Mouse (Mus musculus) heart, embryonic 11.5 days (tissue): ENCODE data around the gene Cotl1. TPM values are rescaled to one million over a fixed set of nuclear protein-coding genes. Genes with fewer than 3 reads are reported as not detected.

ENCODE experiments used
- ATAC-seq: fragments of 200-750 bp; cut with Nextera tagmentation; replicated peaks from 2 replicates; pipeline ENCODE4 v1.8.0; 2017; ENCODE audit warnings: moderate library complexity; ENCODE audit not compliant: insufficient number of reproducible peaks, low FRiP score, low TSS enrichment
- H3K27ac ChIP-seq: fragments of 300-500 bp; sonication (generic); 2 replicates; pipeline ENCODE4 v1.5.1; 2014; ENCODE audit warnings: mild to moderate bottlenecking, low read depth, low read length
- H3K27me3 ChIP-seq: fragments of 300-500 bp; sonication (generic); 2 replicates; pipeline ENCODE4 v1.6.1; 2014; ENCODE audit warnings: mild to moderate bottlenecking, low read length, mixed read lengths; ENCODE audit not compliant: control insufficient read depth, insufficient read depth
- H3K36me3 ChIP-seq: fragments of 300-500 bp; sonication (generic); 2 replicates; pipeline ENCODE4 v1.6.1; 2014; ENCODE audit warnings: mild to moderate bottlenecking, low read length, moderate library complexity, mixed read lengths; ENCODE audit not compliant: control insufficient read depth, insufficient read depth
- H3K4me1 ChIP-seq: fragments of 300-500 bp; sonication (generic); 2 replicates; pipeline ENCODE4 v1.6.1; 2014; ENCODE audit warnings: low read length; ENCODE audit not compliant: control insufficient read depth, insufficient read depth
- H3K4me2 ChIP-seq: fragments of 300-500 bp; sonication (generic); 2 replicates; pipeline ENCODE4 v1.6.1; 2014; ENCODE audit warnings: mild to moderate bottlenecking, moderate library complexity
- H3K4me3 ChIP-seq: fragments of 300-500 bp; sonication (generic); 2 replicates; pipeline ENCODE4 v1.5.1; 2014; ENCODE audit warnings: low read depth, low read length
- H3K9ac ChIP-seq: fragments of 300-500 bp; sonication (generic); 2 replicates; pipeline ENCODE4 v1.6.1; 2014; ENCODE audit warnings: mild to moderate bottlenecking, low read depth, low read length, moderate library complexity
- H3K9me3 ChIP-seq: fragments of 300-500 bp; sonication (generic); replicated peaks from 2 replicates; pipeline ENCODE4 v1.6.1; 2016; ENCODE audit warnings: low read length; ENCODE audit not compliant: control insufficient read depth
- WGBS: fragments of 180-500 bp; shearing (Covaris S2); extraction: QIAGEN DNeasy Blood & Tissue Kit; methylation state at CpG from one replicate; pipeline ENCODE4 v1.1.7; 2014; ENCODE audit not compliant: insufficient replicate concordance; 5-methylcytosine and 5-hydroxymethylcytosine counted together
- polyA plus RNA-seq: library from polyadenylated mRNA; unstranded; fragments of >200 nt; fragmentation: Nextera tagmentation; extraction: Ambion mirVana; gene quantifications from 2 replicates; pipeline ENCODE4 v1.2.1, GENCODE M21; 2014

The Cotl1 gene
- polyA plus RNA-seq, 1 experiment from 2014 or later: 110 TPM

- WGBS: 77% methylated on average over 3 of the region's 3 CpGs
- ATAC-seq: no peak
These were observed 44.7 kb downstream of the Cotl1 start for GRCm38 (mm10) chr8:119795651-119796050.

DNA sequence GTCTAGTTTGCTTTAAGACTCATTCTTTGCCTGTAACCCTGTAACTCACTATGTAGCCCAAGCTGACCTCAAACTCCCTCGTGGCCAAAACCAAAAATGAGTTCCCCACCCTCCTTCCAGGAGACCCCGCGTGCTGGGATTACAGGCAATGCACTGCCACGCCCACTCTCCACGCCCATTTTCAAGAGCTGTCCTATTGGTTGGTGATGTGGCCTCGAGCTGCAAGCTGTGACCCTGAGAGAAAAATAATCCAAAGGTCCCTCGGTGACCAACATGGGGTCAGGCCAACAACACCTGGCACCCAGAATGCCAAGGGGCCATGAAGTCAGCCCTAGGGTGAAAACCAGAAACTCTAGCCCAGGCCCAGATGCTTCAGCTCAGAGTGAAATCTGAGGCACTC, 45.7 kb downstream of the Cotl1 start:
- Histone ChIP-seq H3K4me1 (peaks cover 21% of the 10 kb centered on the region), H3K27me3 (no peaks in the 10 kb centered on the region), H3K9ac (no peak overlapping the region), H3K27ac (no peak overlapping the region), H3K9me3 (no peaks in the 10 kb centered on the region), H3K4me3 (no peak overlapping the region), H3K4me2 (no peak overlapping the region), H3K36me3 (no peaks in the 10 kb centered on the region)
- 43% methylated on average over 7 of the region's 7 CpGs for WGBS
- ATAC-seq: no peak

More at GRCm38 (mm10) chr8:119795651-119796050, 44.7 kb downstream of the Cotl1 start:
- Histone ChIP-seq H3K27ac (no peak overlapping the region), H3K4me3 (no peak overlapping the region), H3K27me3 (no peaks in the 10 kb centered on the region), H3K36me3 (no peaks in the 10 kb centered on the region), H3K4me1 (peaks cover 21% of the 10 kb centered on the region), H3K4me2 (no peak overlapping the region), H3K9me3 (no peaks in the 10 kb centered on the region), H3K9ac (no peak overlapping the region)

DNA sequence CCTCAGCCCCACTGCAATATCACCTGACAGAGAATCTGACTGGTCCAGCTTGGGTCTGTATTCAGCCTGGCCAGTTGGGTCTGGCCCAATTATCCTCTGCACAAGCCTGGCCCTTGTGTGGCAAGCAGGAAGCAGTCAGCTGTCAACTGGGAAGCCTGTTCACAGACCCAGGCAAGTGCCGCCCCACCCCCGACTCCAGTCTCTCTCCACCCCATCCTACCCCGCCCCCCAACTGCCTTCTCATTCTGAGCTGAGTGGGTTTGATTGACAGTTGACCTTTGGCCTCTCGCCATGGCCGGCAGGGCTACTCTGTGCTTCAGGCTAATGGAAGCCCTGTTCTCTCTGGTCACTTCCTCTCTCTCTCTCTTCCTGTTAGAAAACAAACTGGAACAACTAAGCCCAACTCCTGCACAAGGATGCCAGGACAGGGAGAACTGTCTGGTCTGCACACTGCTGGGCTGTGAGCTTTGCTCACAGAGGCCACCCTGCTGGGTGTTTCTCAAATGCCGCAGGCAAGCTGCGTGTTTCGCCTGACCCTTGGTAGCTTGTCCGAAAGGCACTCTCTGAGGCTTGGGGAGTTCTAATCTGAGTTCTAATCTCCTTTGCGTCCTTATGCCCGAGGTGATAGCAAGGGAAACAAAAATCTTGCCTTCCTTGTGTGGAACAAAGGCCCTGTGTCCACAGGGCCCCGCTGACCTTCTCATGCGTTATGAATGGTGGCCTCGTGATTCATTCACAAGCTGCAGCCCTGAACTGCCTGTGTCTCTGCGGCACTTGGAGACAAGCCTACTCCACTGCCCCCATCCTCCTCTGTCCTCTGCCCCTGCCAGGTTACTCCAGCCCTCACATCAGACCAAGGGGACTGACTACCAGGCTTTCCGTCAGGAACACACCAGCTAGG, 48.3 kb downstream of the Cotl1 start:
- H3K4me1 ChIP-seq: peaks cover 10% of the 10 kb centered on the region
- H3K27me3 ChIP-seq: no peaks in the 10 kb centered on the region
- no peak; the same call in 1 of the 2 replicates for ATAC-seq
- H3K27ac ChIP-seq: peak overlapping the region; percentile 31; the same call in 1 of the 2 replicates
- H3K9me3 ChIP-seq: no peaks in the 10 kb centered on the region
- no peak overlapping the region for H3K9ac ChIP-seq
- H3K4me3 ChIP-seq: no peak overlapping the region
- no peak overlapping the region for H3K4me2 ChIP-seq
- 32% methylated on average over 16 of the region's 16 CpGs for WGBS
- no peaks in the 10 kb centered on the region for H3K36me3 ChIP-seq

GRCm38 (mm10) chr8:119789581-119789980, 50.8 kb downstream of the Cotl1 start:
- no peak for ATAC-seq
- H3K9me3 ChIP-seq: no peaks in the 10 kb centered on the region
- no peaks in the 10 kb centered on the region for H3K36me3 ChIP-seq
- H3K9ac ChIP-seq: no peak overlapping the region
- H3K4me1 ChIP-seq: peaks cover 10% of the 10 kb centered on the region
- no peak overlapping the region for H3K27ac ChIP-seq
- no peak overlapping the region for H3K4me2 ChIP-seq
- no peak overlapping the region for H3K4me3 ChIP-seq
- peaks cover 7% of the 10 kb centered on the region; the same call in 1 of the 2 replicates for H3K27me3 ChIP-seq
- 79% methylated on average over 7 of the region's 7 CpGs for WGBS

DNA sequence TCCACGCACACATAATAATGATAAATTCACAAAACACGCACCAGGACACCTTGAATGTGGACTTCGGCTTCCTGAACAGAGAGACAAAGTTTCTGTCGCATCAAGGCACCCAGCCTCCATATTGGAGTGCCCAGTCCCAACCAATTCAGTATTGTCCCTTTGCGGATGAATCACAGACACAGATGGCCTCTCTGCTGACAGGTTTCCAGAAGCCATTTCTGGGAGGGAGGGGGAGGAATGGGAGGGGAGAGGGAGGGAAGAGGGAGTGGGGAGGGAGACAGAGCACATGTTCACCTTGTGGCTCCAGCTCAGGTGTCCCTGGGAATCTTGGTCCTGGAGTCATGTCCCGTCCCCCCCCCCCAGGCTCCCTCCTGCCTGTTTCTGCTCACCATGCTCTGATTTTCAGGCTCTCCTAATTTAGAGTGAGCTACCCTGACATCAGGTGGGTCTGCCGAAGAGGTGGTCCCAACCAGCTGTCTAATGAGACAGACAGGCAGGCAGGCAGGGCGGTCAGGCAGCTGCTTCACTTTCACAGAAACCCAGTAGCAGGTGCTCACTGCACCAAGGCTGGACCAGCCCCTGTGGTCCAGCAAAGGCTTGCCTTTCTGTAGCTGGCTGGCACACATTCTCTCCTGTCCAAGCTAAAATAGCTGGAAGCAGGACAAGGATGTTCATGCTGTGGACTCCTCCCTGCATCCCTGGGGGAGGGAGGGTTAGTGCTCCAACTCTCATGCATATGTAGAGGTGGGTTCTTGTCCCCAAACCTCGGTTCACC, 51.5 kb downstream of the Cotl1 start:
- Histone ChIP-seq H3K27ac (no peak overlapping the region), H3K27me3 (peaks cover 7% of the 10 kb centered on the region; the same call in 1 of the 2 replicates), H3K4me1 (peaks cover 15% of the 10 kb centered on the region), H3K4me3 (no peak overlapping the region), H3K36me3 (no peaks in the 10 kb centered on the region), H3K4me2 (no peak overlapping the region), H3K9me3 (no peaks in the 10 kb centered on the region), H3K9ac (no peak overlapping the region)
- ATAC-seq: no peak
- WGBS: 65% methylated on average over 9 of the region's 9 CpGs

DNA sequence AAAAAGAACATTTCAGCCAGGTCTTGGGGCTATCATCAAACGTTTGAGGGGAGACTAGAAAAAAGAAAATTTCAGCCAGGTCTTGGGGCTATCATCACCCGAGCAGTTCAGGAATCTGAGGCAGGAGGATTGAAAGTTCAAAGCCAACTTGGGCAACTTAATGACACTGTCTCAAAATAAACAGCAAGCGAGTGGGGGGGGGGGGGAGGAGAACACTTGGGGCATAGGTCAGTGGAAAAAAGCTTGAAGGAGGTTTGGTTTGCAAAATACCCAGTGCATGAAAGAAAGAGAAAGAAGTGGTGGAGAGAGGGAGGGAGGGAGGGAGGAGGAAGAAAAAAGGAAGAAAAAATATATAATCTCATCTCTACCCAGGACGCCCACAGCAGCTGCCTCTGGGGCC, 53.0 kb downstream of the Cotl1 start:
- no peaks in the 10 kb centered on the region for H3K9me3 ChIP-seq
- no peak for ATAC-seq
- no peak overlapping the region for H3K4me2 ChIP-seq
- H3K4me1 ChIP-seq: peaks cover 15% of the 10 kb centered on the region
- H3K36me3 ChIP-seq: no peaks in the 10 kb centered on the region
- H3K27ac ChIP-seq: no peak overlapping the region
- WGBS: 33% methylated on average over 4 of the region's 4 CpGs
- no peak overlapping the region for H3K9ac ChIP-seq
- H3K4me3 ChIP-seq: no peak overlapping the region
- H3K27me3 ChIP-seq: peaks cover 7% of the 10 kb centered on the region; the same call in 1 of the 2 replicates

DNA sequence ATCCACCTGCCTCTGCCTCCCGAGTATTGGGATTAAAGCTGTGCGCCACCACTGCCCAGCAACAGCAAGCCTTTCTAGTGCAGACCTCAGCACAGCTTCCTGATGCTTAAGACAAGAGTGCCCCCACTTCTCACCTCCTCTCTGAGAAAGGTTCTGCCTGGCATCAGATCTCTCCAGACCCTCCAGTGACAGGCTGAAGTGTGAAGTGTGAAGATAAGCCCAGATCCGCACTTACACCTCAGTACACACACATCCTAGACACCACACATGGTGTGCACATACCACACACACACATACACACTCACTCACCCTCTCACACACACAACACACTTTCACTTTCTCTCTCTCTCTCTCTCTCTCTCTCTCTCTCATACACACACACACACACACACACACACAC, 53.5 kb downstream of the Cotl1 start:
- Histone ChIP-seq H3K4me3 (no peak overlapping the region), H3K9me3 (no peaks in the 10 kb centered on the region), H3K4me2 (no peak overlapping the region), H3K36me3 (no peaks in the 10 kb centered on the region), H3K27me3 (peaks cover 7% of the 10 kb centered on the region; the same call in 1 of the 2 replicates), H3K9ac (no peak overlapping the region), H3K27ac (no peak overlapping the region), H3K4me1 (peaks cover 10% of the 10 kb centered on the region)
- WGBS: 44% methylated on average over 3 of the region's 3 CpGs
- no peak for ATAC-seq

DNA sequence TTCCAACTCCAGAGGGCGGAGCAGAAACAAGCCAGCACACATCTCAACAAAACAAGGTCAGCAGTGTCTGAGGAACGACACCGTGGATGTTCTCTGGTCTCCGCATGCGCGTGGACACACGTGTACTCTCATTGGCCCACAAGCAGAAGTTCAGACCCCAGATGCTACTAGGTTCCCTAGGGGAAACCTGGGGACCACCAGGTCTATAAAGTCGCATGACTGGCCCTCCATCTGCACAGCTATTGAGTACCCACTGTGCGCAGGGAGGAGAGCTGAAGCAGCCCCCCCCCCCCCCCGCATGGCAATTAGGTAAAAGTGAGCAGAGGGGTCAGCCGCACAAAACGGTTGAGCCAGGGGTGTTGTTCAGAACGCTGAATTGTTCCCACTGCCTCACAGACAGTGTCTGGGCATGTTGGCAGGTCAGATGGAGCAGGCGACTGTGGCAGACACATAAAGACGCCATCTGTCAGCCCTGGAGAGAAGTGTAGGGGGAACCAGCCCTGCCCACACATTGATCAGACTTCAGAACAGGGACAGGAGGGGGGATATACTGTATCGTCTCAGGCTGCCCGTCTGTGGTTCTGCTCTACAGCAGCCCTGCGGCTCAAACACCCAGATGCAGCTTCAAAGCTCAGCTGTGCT, 54.5 kb downstream of the Cotl1 start:
- H3K4me2 ChIP-seq: no peak overlapping the region
- no peaks in the 10 kb centered on the region for H3K36me3 ChIP-seq
- H3K27ac ChIP-seq: no peak overlapping the region
- H3K27me3 ChIP-seq: peaks cover 7% of the 10 kb centered on the region; the same call in 1 of the 2 replicates
- 62% methylated on average over 18 of the region's 18 CpGs for WGBS
- H3K4me3 ChIP-seq: no peak overlapping the region
- H3K4me1 ChIP-seq: peaks cover 5% of the 10 kb centered on the region
- no peak for ATAC-seq
- no peak overlapping the region for H3K9ac ChIP-seq
- H3K9me3 ChIP-seq: no peaks in the 10 kb centered on the region
